Mouse (Mus musculus) thymus, adult 2 months (tissue): ENCODE measurements at regions not wholly inside any gene's neighbourhood (a gene's known extent, or its start where the extent isn't known, plus 50 kb on each side); places are given as distances from the start of the nearest gene placed in this dataset.

Experiments used
- CTCF ChIP-seq: fragments of 200-500 bp; IDR thresholded peaks from 2 replicates; pipeline ENCODE4 v1.5.1; 2012; ENCODE audit warnings: mild to moderate bottlenecking, control low read depth, low read length, moderate library complexity, borderline replicate concordance; ENCODE audit not compliant: control insufficient read depth, poor library complexity, insufficient read depth; ENCODE audit errors: extremely low read depth
- POLR2A ChIP-seq: fragments of 200-500 bp; IDR thresholded peaks from 2 replicates; pipeline ENCODE4 v1.6.1; 2012; ENCODE audit warnings: mild to moderate bottlenecking, low read length, control low read depth, moderate library complexity; ENCODE audit not compliant: control insufficient read depth, poor library complexity, insufficient read depth; ENCODE audit errors: extremely low read depth

DNA sequence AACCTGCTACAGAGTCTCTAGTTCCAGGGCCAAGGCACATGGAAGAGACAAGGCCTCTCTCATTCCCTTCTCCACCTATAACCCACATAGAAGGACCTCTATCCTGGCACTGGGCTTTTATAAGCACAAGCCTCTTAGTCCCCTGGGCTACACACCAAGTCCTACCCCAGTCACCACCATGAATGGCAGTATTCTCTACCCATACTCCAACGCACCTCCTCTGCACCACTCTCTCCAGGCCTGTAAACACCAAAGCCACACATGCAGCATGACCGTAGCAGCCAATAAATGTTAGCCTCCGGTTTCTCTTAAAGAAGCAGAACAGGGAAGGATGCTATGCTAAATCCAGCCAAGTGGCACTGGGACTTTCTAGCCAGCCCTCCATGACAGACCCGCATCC is 252.1 kb upstream of the Zmiz1 start:
- TF ChIP-seq POLR2A = no peak
- no peak for TF ChIP-seq CTCF
